ENCODE assay signal across 11 mouse cellular contexts in the genomic region with DNA sequence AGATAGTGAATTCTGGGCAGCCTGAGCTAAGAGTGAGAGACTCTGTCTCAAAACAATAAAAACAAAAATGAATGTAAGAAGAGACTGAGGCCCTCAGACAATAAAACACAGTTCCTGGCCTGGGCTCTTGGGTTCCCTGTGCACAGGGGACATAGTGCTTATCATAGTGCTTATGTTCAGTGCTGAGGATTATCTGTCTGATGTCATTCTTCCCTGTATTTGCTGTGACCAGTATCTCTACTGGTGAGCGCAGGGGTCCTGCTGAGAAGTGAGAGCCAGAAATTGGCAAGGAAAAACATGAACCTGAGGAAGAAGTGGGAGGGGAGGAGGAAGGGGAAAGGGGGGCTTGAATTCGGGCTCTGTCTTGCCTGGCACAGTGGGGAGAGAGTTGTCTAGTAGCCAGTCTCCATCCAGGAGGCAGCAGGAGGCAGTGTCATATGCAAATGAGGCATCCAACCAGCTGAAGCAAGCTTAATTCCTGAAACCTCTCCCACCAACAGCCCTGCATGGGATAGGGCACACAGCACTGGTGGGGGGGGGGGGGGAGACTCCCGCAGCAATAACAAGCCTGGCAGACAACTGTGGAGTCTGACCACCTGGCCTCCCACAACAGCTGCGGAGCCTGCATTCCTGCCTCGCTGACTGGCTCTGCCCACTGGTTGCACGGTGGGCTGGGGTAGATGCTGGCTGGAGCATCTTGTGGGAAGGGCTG. TPM values are rescaled to one million over a fixed set of nuclear protein-coding genes. Genes with fewer than 3 reads are reported as not detected.
A peak's percentile ranks its signal among the peaks of the same experiment; 100 is the strongest.
DNase-seq lines count a peak whose midpoint lies in the region; ATAC-seq lines count a peak whose summit lies in the region.
"Had no signal": no experiment of that assay in that cellular context is flagged by ENCODE, and none has a peak within 500 bp of the region (broad histone marks: within the 10 kb centered on the region; RNA-seq: fewer than 3 reads in every experiment).

No protein-coding gene starts in this region.

- H3K36me3 ChIP-seq in embryonic facial prominence, embryonic 12.5 days: no peaks in the 10 kb centered on the region
- peaks cover 3% of the 10 kb centered on the region for H3K36me3 ChIP-seq in hindbrain, embryonic 13.5 days
- no peaks in the 10 kb centered on the region for H3K36me3 ChIP-seq in midbrain, embryonic 15.5 days (replicated peaks)

- WGBS in embryonic facial prominence, embryonic 12.5 days: 7% methylated on average over 6 of the region's 6 CpGs
- 9% methylated on average over 6 of the region's 6 CpGs for WGBS in hindbrain, embryonic 13.5 days
- WGBS in midbrain, embryonic 15.5 days: 10% methylated on average over 6 of the region's 6 CpGs

- no peak overlapping the region for H3K9ac ChIP-seq in embryonic facial prominence, embryonic 12.5 days
- H3K9ac ChIP-seq in hindbrain, embryonic 13.5 days: 0 out of 2 replicates have a peak overlapping the region, but pooled peaks have one; percentile 19
- H3K9ac ChIP-seq in midbrain, embryonic 15.5 days: no peak overlapping the region; the same call in 1 of the 2 replicates

- ATAC-seq in embryonic facial prominence, embryonic 12.5 days (ENCODE audit: insufficient number of reproducible peaks, insufficient read depth, low FRiP score, low TSS enrichment): peak; percentile 67
- peak; percentile 76 for ATAC-seq in hindbrain, embryonic 13.5 days (ENCODE audit: low FRiP score)
- peak; percentile 71 for ATAC-seq in midbrain, embryonic 15.5 days (replicated peaks)

- no peaks in the 10 kb centered on the region for H3K27me3 ChIP-seq in embryonic facial prominence, embryonic 12.5 days
- no peaks in the 10 kb centered on the region for H3K27me3 ChIP-seq in hindbrain, embryonic 13.5 days
- H3K27me3 ChIP-seq in midbrain, embryonic 15.5 days (replicated peaks): no peaks in the 10 kb centered on the region

- H3K4me3 ChIP-seq in embryonic facial prominence, embryonic 12.5 days: no peak overlapping the region
- no peak overlapping the region for H3K4me3 ChIP-seq in hindbrain, embryonic 13.5 days
- H3K4me3 ChIP-seq in midbrain, embryonic 15.5 days: no peak overlapping the region
- H3K4me3 ChIP-seq: erythroblast, embryonic 14.5 days had no signal

- DNase-seq in ZHBTc4 (ENCODE audit: low read depth, low spot score) (peak; percentile 56), liver (no peak)
- DNase-seq in adrenal gland, postnatal 10 days: no peak
- no peak for DNase-seq in right cerebral cortex, postnatal 14 days
- no peak for DNase-seq in thymus, postnatal 14 days
- DNase-seq: lung, adult 18-20 months had no signal

- H3K4me1 ChIP-seq in embryonic facial prominence, embryonic 12.5 days: peaks cover 8% of the 10 kb centered on the region
- peaks cover 77% of the 10 kb centered on the region for H3K4me1 ChIP-seq in hindbrain, embryonic 13.5 days (replicated peaks)
- H3K4me1 ChIP-seq in midbrain, embryonic 15.5 days: peaks cover 43% of the 10 kb centered on the region

- peak overlapping the region; percentile 60 for H3K27ac ChIP-seq in embryonic facial prominence, embryonic 12.5 days
- H3K27ac ChIP-seq in hindbrain, embryonic 13.5 days: peak overlapping the region; percentile 83
- H3K27ac ChIP-seq in midbrain, embryonic 15.5 days: peak overlapping the region; percentile 64

- H3K4me2 ChIP-seq in embryonic facial prominence, embryonic 12.5 days (replicated peaks): no peak overlapping the region
- H3K4me2 ChIP-seq in hindbrain, embryonic 13.5 days: no peak overlapping the region
- H3K4me2 ChIP-seq in midbrain, embryonic 15.5 days: no peak overlapping the region

- no peaks in the 10 kb centered on the region for H3K9me3 ChIP-seq in embryonic facial prominence, embryonic 12.5 days
- H3K9me3 ChIP-seq in hindbrain, embryonic 13.5 days: 0 out of 2 replicates have a peak, but pooled peaks cover 3% of the 10 kb centered on the region
- no peaks in the 10 kb centered on the region for H3K9me3 ChIP-seq in midbrain, embryonic 15.5 days

RNA-seq across cellular contexts. Expression of a gene that starts 8.0 kb away (rescaled TPM):
- 80.2 and 87.3 TPM in 2 replicates for polyA plus RNA-seq in embryonic facial prominence, embryonic 12.5 days (2016; fragmentation: Nextera tagmentation; extraction: Ambion mirVana)
- 118 and 127 TPM in 2 replicates for polyA plus RNA-seq in hindbrain, embryonic 13.5 days (2015; fragmentation: Nextera tagmentation; extraction: Ambion mirVana)
- 99.2 and 112 TPM in 2 replicates for polyA plus RNA-seq in midbrain, embryonic 15.5 days (2015; fragmentation: Nextera tagmentation; extraction: Ambion mirVana)
- total RNA-seq in adrenal gland, postnatal 10 days (2021): 10 to 100 TPM; 22.3 to 23.9 TPM

RNA-seq across cellular contexts. Expression of a gene that starts 8.4 kb away (rescaled TPM):
- 1.7 and 1.8 TPM in 2 replicates for polyA plus RNA-seq in embryonic facial prominence, embryonic 12.5 days (2016; fragmentation: Nextera tagmentation; extraction: Ambion mirVana)
- polyA plus RNA-seq in hindbrain, embryonic 13.5 days (2015; fragmentation: Nextera tagmentation; extraction: Ambion mirVana): 17.2 and 20.9 TPM in 2 replicates
- 15.1 and 15.7 TPM in 2 replicates for polyA plus RNA-seq in midbrain, embryonic 15.5 days (2015; fragmentation: Nextera tagmentation; extraction: Ambion mirVana)
- total RNA-seq in adrenal gland, postnatal 10 days (2021): under 1 TPM; 0.18 to 0.27 TPM
- polyA plus RNA-seq: erythroblast, embryonic 14.5 days; heart, embryonic 14.5 days had no signal

RNA-seq across cellular contexts. Expression of a gene that starts 29.8 kb away (rescaled TPM):
- polyA plus RNA-seq in embryonic facial prominence, embryonic 12.5 days (2016; fragmentation: Nextera tagmentation; extraction: Ambion mirVana): 10.6 and 10.8 TPM in 2 replicates
- 15.7 and 16.0 TPM in 2 replicates for polyA plus RNA-seq in hindbrain, embryonic 13.5 days (2015; fragmentation: Nextera tagmentation; extraction: Ambion mirVana)
- polyA plus RNA-seq in midbrain, embryonic 15.5 days (2015; fragmentation: Nextera tagmentation; extraction: Ambion mirVana): 21.6 and 21.7 TPM in 2 replicates
- 10 to 100 TPM; 30.4 to 31.3 TPM for total RNA-seq in adrenal gland, postnatal 10 days (2021)

RNA-seq across cellular contexts. Expression of a gene that starts 34.3 kb away (rescaled TPM):
- 12.0 and 14.0 TPM in 2 replicates for polyA plus RNA-seq in embryonic facial prominence, embryonic 12.5 days (2016; fragmentation: Nextera tagmentation; extraction: Ambion mirVana)
- 7.6 and 8.4 TPM in 2 replicates for polyA plus RNA-seq in hindbrain, embryonic 13.5 days (2015; fragmentation: Nextera tagmentation; extraction: Ambion mirVana)
- polyA plus RNA-seq in midbrain, embryonic 15.5 days (2015; fragmentation: Nextera tagmentation; extraction: Ambion mirVana): 5.5 and 6.4 TPM in 2 replicates
- total RNA-seq in adrenal gland, postnatal 10 days (2021): 10 to 100 TPM; 45.4 to 45.5 TPM

RNA-seq across cellular contexts. Expression of a gene that starts 38.1 kb away (rescaled TPM):
- polyA plus RNA-seq in embryonic facial prominence, embryonic 12.5 days (2016; fragmentation: Nextera tagmentation; extraction: Ambion mirVana): 19.7 and 23.6 TPM in 2 replicates
- 91.2 and 98.2 TPM in 2 replicates for polyA plus RNA-seq in hindbrain, embryonic 13.5 days (2015; fragmentation: Nextera tagmentation; extraction: Ambion mirVana)
- polyA plus RNA-seq in midbrain, embryonic 15.5 days (2015; fragmentation: Nextera tagmentation; extraction: Ambion mirVana): 93.3 and 97.6 TPM in 2 replicates
- 1 to 10 TPM; 7.1 to 7.2 TPM for total RNA-seq in adrenal gland, postnatal 10 days (2021)
